Mouse (Mus musculus) spleen, adult 18-20 months (tissue): ENCODE measurements at regions not wholly inside any gene's neighbourhood (a gene's known extent, or its start where the extent isn't known, plus 50 kb on each side); places are given as distances from the start of the nearest gene placed in this dataset.

Experiments used
- DNase-seq, 2 experiments: peaks; one replicate each; pipeline ENCODE4 v3.0.0; 2022; ENCODE audit warnings: mixed read lengths in 2 of 2

GRCm38 (mm10) chr5:73881941-73882340, 186.3 kb downstream of the Usp46 start:
- peak in 1 of 2 experiments; percentile 3 for DNase-seq

GRCm38 (mm10) chr5:73884998-73885397, 183.2 kb downstream of the Usp46 start:
- DNase-seq: no peak

- no peak for DNase-seq
These were observed 182.5 kb downstream of the Usp46 start for GRCm38 (mm10) chr5:73885691-73886090.

- DNase-seq: no peak
These were observed 180.8 kb downstream of the Usp46 start for GRCm38 (mm10) chr5:73887306-73887958.

DNA sequence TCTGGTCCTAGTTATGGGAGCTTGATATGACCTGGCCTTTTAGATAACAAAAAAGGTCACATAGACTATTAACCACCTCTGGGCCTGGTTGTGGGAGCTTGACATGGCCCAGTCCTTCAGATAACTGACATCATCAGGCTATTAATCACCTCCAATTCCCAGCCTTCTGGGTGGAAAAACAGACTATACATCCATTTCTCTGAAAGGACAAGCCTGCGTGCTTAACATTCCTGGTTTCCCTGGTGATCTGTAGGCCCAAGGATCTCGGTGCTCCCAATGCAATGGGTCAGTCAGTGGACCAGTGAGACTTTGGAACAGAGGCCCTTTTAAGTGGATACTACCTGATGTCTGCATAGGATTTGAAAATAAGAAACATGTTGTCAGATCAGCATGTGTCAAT, 179.8 kb downstream of the Usp46 start:
- DNase-seq: no peak

GRCm38 (mm10) chr5:73889342-73889741, 178.9 kb downstream of the Usp46 start:
- DNase-seq: no peak

DNA sequence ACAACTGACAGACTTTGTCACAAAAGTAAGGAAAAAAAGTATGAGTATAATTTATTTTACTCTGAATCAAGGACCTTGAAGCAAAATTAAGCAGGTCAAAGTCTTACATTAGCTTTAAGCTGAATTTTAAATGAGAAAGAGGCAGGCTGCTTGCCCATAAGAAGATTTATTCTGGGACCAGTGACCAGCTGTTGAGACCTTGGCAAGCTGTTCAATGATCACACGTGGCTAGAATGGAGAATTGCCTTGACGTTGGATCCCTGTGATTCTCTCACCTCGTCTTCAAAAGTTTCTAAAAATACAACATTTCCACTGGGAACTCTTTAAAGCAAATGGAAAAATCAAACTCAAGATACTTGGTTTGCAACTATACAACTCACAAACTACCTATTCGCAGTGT, 177.3 kb downstream of the Usp46 start:
- DNase-seq: no peak

DNA sequence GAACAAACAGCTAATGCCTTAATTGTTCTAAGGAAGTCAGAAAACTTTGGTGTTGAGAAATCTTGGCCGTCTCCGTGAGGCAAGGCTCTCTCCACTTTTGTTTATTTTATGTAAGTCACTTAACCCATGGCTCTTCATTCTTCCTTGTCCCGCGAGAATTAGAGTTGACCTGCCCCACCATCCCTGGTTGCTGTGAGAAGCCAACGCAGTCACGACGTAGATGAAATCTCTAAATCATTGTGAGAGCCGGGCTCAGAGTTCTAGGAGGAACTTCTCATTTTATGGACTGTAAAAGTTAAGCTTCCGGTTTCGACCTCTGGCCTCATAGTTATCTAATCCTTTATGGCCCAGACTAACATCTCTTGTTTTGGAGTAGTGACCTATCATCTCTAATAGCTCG, 176.6 kb downstream of the Usp46 start:
- no peak for DNase-seq

- DNase-seq: no peak
These were observed 175.6 kb downstream of the Usp46 start for GRCm38 (mm10) chr5:73892440-73893225.

GRCm38 (mm10) chr5:73895186-73895585, 173.0 kb downstream of the Usp46 start:
- DNase-seq: no peak

- no peak for DNase-seq
These were observed 171.4 kb downstream of the Usp46 start for GRCm38 (mm10) chr5:73896785-73897184.

DNA sequence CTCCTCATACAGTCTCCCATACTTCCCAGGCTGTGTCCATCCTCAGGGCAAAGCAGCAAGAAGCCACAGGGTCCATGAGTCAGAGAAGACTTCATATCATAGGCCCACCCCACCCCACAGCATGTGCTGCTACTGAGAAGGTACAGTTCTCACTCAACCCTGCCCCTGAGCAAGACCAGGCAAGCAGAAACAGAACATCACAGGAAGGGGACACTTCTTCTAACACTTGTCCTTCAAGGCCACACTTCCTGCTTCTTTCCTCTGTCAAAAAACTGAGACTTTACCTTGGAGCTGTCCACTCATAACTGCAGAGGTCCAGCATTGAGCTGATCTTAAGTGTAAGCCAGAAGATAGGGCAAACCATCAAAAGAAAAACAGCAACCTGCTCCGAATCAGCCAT, 166.6 kb downstream of the Usp46 start:
- no peak for DNase-seq

DNA sequence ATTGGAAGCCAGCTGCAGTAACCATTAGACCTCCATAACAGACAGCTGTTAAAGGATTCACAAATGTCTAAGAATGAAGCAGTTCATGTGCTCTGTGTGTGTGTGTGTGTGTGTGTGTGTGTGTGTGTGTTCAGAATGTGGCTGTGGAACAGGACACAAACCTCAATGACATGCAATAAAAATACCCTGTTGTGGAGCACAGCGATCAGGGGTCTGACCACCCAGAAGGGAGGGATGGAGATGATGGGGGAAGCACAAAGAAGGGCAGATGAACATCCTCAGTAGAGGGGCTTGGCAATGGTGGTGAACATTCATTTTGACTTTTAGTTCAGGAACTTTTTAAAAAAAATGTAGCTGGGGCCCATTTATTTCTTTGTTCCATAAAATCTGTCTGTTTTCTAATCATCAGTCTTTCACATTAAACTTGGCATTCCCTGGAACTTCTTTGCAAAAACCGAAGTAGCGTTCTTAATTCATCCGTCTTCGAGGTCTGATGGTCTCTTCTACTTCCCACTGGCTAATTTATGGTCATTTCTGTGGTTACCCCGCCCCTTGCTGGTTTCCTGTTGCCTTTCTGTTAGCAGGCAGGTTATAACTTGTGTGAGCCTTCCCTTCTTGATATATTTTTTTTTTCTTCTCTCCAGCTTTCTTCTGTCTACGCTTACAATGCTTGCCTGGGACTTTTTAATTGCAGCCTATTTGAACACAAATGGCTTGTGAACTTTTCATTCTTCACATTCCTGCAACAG, 165.6 kb downstream of the Usp46 start:
- no peak for DNase-seq

GRCm38 (mm10) chr5:73903219-73903570, 165.0 kb downstream of the Usp46 start:
- DNase-seq: no peak

GRCm38 (mm10) chr5:73904146-73904811, 164.0 kb downstream of the Usp46 start:
- DNase-seq: no peak

- no peak for DNase-seq
These were observed 156.1 kb downstream of the Usp46 start for GRCm38 (mm10) chr5:73912149-73912548.

- no peak for DNase-seq
These were observed 155.1 kb downstream of the Usp46 start for GRCm38 (mm10) chr5:73913116-73913515.

GRCm38 (mm10) chr5:73918011-73918410, 150.2 kb downstream of the Usp46 start:
- DNase-seq: no peak

DNA sequence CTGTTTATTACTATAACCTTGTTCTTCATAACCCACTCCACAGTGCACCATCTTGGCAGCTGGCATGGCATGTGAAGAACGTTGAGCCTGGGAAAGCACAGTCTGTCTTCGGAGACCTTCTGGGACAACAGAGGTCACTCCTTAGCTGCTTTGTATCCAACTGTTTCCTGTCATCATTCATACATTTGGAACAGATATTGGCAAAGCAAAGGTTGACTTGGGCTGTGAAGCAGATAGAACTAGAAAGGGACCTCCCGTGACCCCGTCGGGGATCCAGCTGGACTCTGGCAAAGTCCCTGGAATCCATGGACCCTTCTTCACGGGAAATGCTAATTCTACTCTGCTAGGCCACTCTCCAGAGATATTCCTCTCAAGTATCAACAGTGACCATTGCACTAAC, 148.3 kb downstream of the Usp46 start:
- no peak for DNase-seq

GRCm38 (mm10) chr5:73927534-73927933, 140.7 kb downstream of the Usp46 start:
- DNase-seq: no peak

DNA sequence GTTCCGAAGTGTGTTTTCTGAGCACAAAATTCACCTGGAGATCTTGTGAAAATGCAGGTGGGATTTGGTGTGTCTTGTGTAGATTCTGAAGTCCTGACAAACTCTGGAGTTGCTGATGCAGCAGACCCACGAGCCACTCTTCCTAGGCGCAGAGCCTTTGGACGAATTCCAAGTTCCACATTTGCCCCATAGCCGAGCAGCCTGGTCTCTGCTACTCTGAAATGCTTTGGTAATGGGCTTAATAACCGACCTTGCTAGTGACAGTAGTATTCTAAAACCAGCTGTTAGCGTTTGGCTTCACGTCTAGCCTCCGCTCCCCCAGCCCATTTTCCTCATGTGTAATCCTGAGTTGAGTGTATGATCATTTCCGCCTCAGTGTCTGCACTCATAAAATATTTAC, 139.5 kb downstream of the Usp46 start:
- no peak for DNase-seq

DNA sequence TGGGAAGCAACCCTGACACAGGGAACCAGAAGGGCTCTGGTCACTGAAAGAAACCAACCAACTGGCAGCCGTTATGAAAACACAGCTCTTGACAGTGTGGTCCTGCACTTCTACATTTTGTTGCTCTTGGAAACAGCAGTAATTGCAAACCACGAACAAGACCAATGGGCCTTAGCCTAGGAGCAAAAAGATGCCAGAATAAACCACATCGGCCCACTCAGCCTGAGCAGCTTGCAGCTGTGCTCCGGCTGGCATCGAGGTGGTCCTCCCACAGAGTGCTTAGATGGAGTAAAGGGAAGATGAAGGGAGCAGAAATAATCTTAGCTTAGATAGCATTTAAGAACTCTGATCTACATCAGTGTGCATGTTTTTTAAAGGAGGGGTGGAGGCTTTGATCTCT, 138.0 kb downstream of the Usp46 start:
- no peak for DNase-seq

- peak in 1 of 2 experiments; percentile 15 for DNase-seq
These were observed 130.4 kb downstream of the Usp46 start for GRCm38 (mm10) chr5:73937799-73938198.
